Mouse (Mus musculus): ENCODE measurements at regions not wholly inside any gene's neighbourhood (a gene's known extent, or its start where the extent isn't known, plus 50 kb on each side); places are given as distances from the start of the nearest gene placed in this dataset.
"Not testable (repeated sequence)": the region's sequence is repeated elsewhere in the genome, so short reads cannot be mapped to it uniquely, and the experiment has no call there.

DNA sequence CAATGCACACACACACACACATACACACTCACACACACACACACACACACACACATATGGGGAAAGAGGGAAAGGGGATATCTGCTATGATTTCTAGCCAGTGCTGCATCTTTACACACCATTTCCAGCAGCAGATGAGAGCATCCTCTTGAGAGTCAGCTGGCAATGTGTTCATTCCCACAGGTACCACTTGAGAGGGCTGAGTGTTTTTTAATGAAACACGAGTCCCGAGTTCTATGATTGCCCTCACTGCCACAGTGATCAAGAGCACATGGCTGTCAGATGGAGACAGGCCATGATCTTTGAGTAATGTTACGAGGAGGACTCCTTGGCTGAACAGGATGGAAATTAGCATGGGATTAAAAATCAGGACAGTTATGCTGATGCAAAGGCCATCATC is 589.3 kb downstream of the Dcdc2c start:
- no peak for DNase-seq

DNA sequence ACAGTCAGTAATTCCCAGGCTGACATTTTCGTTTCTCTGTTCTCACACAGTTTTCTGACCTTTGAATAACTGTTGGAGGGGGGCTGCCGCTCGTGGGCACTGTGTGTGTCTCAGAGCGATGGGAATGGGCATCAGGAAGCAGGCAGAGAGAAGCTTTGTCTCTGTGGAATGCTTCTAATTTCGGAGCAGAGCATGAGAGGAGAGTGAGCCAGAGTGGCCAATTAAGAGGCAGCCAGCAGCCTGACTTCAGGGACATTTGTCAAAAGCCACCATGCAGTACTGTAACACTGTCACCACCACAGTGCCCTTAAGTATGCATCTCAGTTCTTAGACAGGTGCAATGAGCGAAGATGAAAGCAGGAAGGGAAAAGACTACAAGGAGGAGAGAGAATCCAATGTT is 592.1 kb downstream of the Dcdc2c start:
- DNase-seq = no peak

DNA sequence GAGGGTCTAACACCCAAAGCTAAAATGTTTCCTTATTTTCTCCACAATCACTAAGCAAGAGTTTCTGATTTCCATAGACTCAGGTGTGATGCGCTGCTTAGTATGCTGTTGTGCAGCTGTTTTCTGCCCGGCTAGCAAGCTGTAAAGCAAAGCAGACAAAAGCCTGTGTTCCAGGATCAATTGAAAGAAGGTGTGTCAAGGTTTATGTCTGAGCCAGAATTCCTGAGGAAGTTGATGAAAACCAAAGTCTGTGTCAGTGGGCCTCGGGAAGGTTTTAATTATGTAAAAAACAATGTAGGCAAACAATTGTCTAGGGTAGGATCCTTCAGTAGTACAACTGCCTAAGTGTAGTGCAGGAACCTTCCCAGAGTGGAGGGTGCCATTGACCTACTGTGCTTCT is 604.6 kb downstream of the Dcdc2c start:
- no peak for DNase-seq

DNA sequence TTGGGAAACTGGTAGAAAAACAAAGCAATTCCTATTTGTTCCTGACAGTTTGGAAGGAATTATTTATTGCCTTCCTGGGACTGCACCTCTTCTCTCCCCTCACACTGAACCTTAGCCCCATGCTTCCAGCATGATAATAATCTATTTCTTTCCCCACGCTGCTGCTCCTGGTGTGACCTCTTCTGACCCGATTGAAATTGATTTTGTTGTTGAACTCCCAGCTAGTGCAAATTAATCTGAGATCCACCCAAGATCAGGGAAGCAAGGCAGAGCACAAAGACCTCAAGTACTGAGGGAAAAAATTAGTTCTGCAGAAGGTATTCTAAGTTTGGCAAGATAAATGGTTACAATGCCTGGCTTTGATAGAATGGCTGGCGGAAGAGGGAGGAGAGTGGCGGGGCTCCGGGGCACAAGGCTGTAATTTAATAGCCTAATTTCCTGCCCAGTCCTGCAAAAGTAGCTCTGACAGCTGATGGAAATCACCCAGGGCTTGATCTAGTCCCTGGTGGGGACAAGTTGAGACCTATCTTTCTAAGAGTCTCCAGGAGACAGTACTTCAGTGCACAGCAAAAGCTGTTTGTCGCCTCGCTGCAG is 604.6 kb upstream of the Sox11 start:
- DNase-seq = no peak

DNA sequence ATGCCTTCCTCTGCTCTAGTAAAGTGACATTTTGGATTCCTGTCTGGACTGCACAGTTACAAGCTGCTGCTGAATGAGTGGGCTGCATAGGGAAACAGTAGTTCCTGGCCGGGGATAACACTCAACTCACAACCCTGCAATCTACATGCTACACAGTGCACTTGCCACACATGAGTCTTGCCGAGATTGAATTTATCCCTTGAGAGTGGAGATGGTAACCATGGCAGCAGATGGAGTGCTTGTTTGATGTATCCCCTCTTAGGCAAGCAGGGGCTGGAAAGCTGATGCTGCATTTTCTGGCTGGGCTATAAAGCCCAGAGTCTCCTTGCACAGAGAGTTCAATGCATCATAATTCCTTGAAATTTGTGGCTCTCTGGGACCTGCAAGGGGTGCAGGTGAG is 603.0 kb upstream of the Sox11 start:
- no peak for DNase-seq

DNA sequence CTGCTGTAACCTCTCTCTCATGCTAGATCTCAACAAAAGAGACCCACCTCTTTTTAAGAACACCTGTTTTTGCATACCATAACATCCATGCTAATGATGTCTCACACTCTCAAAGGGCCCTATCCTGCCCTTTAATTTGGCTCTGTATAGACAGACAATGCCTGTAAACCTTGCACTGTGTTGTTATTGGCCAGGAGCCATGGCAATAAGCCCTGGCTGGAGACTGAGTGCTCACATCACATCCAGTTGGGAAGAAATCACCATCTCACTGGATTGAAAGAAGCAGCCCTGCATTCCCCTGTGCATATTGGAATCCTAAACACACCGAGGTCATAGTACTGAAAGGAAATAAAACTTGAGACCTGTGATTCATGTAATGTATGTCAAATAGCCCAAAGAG is 598.7 kb upstream of the Sox11 start:
- peak; percentile 7 for DNase-seq

DNA sequence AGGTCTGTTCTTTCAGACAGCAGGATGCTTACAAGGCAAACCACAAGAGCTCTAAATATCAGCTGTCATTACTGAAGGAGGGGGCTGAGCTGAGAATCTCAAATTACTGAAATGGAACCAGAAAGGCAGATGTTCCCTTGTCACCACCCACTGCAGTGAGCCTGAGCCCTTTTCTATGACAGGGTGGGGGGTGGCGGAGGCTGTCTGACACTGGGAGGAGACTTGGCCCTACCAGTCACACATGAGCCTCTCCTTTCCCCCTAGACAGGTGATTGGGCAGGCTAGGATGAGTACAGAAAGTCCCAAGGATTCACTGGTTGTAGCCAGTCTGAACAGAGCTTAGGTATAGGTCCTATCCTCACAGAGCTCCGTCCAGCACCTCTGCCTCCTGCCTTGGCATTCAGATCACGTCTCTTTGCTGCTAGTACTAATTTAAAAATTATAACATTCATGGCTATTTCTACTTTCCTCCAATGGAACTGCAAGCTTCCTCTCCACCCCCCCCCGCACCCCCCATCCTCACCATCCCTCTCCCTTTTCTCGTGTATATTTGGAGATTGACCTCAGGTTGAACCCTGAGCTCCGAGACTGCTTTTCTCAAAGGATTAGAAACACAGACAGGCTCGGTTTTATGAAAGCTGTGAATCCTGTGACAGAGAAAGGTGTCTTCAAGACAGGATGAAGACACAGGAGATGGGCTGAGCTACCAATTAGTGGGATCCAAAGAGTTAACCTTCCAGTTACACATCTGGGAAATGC is 590.2 kb upstream of the Sox11 start:
- DNase-seq = no peak

DNA sequence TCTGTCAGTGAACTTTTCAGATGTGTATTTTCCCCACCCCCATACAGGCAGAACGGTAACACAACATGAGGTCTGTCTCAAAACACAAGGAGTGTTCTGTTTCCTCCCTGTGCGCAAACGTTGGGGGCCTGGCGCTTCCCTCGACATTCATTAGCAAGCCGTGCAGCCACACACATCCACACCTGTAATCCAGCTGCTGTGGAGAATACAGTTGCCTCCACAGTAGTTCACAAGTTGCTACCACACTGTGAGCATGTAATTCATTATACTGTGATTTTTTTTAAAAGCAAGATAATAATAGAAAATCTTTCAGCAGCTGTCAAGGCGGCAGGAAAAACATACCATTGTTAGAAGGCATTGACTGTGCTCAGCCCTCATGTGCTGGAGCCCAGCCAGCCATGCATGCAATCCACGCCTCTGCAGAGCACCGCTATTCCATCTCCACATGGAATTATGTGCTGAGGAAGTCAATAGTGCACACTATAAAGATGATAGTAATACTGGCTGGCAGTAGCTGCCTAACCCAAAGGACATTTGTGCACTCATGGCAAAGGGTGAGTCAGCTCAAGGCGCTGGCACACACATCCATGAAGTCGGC is 586.1 kb upstream of the Sox11 start:
- peak; percentile 20 for DNase-seq

DNA sequence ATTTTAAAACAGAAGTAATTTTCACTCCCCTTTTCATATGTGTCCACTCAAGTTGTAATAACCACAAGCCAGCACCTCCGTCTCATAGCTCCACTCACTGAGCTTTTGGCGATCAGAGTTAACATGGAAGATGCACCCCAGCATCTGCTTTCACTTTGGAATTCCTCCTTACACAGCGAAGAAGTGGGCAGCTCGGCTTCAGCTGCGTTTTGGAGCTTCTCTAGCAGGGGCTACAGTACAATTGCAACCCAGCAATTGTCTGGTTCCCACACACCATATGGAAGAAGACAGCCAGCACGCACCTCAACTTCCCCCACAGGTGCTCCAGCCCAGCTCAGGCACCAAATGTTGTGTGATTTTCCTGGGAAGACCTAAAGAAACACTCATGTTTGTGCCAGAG is 584.4 kb upstream of the Sox11 start:
- DNase-seq = no peak

DNA sequence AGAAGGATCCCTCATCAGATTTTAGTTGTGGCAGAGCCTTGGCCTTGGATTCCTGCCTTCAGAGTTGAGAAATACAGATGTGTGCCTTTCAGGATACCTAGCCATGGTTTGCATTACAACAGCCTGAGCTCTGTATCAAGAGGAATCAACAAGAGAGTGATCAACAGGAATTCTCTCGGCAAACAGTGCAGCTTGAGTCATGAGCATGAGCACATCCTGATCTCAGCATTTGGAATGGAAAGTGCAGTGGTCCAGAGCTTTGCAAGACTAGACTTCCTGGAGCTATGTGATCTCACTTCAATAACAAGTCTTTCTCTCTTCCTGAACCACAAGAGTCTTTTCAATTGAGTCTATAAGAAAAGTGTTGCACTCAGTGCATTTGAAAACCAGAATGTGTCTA is 578.2 kb upstream of the Sox11 start:
- DNase-seq = no peak

DNA sequence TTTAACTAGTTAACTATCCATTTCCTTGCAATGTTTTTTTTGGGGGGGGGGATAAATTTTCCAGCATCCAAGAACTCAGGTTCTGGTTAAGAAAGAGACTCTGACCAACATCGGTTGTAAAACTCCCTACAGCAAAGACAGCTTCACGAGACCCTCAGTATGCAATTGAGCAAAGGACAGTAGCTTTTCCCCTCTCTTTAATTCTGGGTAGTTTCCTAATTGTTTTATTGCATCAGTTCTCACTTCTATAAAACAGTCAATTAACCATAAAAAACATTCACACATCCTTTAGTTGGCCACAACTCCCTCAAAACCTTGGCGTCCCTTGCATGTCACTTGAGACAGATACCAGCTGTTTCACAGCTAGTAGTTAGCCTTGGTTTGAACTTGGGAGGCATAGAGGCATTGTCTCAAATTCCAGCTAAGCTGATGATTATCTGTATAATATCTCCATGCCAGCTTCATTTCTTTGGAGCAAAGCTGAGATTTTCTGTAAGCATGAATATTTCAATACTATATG is 574.1 kb upstream of the Sox11 start:
- no peak for DNase-seq

DNA sequence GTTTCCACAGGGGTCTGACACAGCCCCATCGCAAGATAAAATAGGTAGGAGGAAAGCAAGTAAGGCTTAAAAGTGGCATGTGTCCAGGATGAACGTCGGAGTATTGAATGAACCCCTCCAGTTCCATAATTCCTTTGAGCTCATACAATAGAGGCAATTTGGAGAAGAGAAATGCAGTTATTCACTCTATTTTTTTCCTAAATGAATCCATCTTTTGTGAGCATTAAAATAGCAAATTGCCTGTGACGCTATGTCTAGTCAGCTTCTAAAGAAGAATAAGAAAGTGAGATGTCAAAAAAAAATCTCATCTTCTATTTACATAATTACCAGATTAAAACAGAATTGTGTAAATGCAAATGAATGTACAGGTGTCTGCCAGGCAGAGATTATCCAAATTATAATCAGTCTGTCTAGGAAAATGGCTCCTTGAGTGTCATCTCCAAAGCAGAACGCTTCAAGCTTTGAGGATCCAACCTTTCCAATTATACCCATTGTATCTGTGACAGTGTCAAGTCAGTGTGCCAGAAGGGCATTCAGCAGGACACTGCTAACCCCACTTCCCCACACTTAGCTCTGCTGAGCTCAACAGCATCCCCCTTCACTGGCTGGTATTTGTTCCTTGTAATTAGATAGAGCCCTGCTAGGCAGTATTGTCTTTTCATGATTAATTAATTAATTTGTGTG is 567.2 kb upstream of the Sox11 start:
- no peak for DNase-seq

DNA sequence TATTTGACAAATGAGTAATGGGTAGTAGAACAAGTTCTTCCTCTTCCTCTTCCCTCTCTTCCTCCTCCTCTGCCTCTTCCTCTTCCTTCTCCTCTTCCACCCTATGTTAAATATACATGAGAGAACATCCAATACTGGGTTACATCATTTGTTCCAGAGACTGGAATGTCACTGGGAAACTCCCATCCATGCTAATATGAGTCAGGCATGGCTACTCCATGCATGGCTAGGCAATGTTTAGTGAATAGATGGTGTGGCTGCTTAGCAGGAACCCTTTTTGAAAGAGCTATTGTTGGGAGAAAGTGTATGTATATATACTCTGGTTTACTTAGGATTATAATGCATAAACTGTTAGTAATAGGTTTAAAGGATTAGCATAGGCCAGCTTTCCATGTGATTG is 554.3 kb upstream of the Sox11 start:
- DNase-seq = not testable (repeated sequence)

DNA sequence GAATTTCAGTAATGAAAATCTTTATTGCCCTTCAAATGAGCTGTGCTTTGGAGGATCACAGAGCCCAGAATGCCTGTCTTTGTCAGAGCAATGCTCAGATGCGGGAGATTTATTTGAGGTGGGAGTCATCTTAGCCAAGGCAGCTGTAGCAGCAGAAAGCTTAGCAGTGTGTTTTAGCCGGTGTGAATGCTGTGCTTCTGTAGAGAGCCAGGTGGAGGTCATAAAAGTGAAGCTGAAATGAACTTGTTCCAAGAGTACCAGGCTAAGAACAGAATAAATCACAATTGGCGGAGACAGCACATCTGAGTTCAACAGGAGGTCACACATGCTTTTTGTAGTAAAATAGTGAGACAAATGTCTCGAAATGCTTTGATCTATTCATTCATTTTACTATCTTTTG is 539.3 kb upstream of the Sox11 start:
- DNase-seq = no peak

DNA sequence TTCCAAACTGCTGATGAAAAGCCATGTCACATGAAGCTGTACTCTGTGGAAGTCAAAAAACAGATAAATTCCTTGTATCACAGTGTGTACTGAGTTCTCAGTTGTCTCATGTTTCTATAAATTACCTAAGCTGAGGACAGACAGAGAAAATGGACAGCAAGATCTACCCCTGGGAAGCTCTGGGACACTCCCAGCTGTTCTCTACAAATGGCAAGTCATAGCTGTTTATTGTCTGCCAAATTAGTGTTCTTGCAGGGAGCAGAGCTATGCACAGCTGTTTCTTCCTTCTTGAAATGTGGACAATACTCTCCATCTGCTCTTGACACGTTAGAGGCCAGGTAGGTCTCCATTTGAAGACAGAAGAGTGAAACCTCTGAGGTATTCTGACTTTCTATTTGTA is 524.0 kb upstream of the Sox11 start:
- no peak for DNase-seq

DNA sequence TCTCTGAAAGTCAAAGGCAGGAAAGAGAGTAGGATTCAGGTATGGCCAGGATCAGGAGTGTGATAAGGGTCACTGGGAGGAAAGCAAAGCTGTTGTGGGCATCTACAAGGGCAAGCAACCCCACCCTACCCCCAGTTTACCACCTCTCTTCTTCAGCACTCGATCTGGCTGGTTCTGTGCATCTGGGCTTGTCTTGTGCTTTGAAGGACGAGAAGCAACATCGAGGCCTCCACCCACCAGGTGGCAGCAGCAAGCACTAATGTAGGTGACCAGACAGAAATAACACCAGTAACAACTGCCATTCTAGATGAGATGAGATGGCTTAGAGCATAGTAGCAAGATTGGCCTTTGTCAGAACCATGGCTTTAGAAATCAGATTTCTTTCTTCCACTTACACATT is 507.2 kb upstream of the Sox11 start:
- DNase-seq = peak; percentile 24

DNA sequence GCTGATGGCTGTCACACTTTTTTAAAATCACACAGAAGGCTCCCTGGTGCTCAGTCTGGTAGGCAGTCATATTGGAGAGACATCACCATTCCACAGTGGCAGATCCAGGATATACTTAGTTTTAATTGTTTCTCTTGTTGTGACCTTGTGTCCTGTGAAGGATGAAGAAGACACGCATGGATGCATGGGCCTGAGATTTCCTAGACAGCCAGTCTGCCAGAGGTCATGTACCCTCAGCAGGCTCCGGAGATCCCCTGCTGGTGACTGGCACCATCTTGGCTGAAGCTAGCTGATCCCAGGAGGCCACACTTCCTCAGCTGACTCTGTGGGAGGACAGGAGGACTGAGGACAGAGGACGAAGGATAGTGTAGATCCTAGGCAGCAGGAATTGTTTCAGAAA is 506.7 kb upstream of the Sox11 start:
- DNase-seq = no peak

DNA sequence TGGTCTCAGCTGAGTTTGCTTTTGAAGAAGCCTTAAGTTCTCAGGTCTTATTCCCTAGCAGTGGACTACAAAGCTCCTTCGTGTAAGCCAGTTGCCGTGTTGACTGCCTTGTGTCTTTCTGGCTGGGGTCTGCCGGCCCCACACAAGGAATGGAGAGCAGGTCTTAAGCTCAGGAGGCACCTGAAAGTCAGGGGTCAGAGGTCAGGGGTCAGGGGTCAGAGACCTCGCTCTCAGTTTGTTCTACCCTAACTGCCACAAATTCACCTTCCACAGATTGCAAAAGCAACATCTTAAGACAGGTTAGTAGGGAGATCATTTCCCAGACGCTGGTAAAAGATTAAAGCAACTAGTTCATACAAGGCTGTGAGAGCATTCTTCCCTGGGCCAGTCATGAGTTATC is 505.8 kb upstream of the Sox11 start:
- DNase-seq = no peak

DNA sequence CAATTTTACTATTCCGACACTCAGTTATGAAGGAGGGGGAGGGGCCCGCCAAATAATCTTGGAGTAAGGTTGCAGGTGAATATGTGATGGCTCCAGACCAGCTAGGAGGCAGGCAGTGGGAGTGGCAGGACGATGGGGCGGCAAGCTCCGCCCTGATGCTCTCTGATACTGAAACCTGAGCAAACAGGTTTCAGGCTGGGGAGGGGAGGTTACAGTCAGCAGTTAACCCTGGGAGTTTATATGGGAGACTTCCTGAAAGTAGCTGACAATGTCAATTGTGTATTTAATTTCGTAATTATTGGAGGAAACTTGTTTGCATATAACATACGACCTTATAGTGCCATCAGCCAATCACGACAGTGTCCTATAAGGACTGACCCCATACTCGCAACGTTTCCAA is 505.0 kb upstream of the Sox11 start:
- no peak for DNase-seq

DNA sequence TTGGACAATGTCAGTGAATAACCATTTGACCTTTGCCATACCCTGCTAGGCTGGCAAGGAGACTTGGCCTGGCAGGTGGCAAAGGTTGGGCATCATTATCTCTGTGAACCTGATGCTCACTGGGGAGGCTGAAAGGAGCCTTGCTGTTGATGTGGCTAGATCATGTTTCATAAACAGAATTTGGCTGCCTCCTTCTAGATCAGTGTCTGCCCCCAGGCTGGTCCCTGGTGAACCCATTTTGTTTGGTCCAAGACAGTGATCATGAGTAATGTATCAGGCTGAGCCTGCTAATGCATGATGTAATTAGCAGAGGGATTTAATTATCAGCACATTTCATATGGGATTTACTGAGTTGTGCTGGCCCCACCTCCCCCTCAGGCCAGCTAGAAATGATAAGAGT is 502.6 kb upstream of the Sox11 start:
- DNase-seq = peak; percentile 2

DNA sequence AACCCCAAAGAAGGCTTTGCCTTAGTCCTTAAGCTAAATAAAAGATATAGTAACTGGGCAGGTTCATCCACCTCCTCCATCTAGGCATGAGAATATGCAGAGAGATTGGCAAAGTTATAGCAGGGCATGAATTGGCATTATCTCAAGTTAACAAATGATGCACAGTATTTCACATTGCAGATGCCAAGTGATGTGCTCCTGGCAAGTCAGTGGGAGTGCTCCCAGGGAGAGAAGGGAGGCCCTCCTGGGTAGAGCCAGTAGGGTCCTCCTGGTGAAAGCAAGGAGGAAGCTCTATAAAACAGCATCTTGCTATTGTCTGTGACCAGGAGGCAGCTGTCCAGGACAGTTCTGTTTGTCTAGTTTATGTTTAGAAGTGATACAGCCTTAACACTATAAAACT is 496.6 kb upstream of the Sox11 start:
- DNase-seq = no peak

DNA sequence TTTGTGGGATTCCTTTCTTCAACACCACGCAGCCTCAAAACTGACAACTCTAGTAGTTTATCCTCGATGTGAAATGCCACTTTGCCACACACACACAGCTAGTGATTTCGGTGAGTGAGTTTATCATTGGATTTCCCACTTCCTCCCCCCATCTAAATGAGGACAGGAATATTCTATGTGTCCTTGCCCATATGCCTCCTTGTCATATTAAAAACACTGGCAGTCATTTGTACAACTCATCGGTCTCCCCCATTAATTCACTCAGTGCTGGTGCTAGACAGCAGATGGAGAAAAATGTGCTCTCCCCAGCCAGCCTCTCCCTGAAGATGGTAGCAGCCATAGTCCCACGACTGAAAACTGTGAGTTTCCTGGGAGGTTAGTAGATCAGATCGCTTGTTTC is 496.0 kb upstream of the Sox11 start:
- no peak for DNase-seq

DNA sequence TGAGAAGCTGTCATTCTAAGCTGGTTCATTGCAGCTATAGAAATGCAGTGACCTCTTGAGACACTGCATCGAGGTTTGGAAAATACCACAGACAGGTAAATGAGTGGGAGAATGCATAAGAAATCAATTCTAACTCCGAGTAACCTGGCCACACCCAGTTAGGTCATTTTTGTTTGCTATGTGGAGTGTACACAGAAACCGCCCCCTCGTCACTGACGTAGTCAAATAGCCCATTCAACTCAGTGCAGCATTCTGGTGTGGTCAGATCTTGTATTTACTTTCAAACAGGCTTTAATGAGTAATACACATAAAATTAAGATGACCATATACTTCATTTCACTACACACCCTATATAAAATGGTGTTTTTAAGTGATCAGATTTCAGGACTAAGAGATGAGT is 483.8 kb upstream of the Sox11 start:
- no peak for DNase-seq

All from adrenal gland, adult 2 months (tissue).